Mouse (Mus musculus) intestine, postnatal 0 days (tissue): Measurements from ENCODE around the gene Prkacb. TPM values are rescaled to one million over a fixed set of nuclear protein-coding genes. Genes with fewer than 3 reads are reported as not detected.

Experiments used
- ATAC-seq: fragments of 200-750 bp; cut with Nextera tagmentation; 2 replicates; pipeline ENCODE4 v1.8.0; 2017; ENCODE audit warnings: mild to moderate bottlenecking, moderate TSS enrichment, moderate library complexity
- H3K27ac ChIP-seq: fragments of 300-500 bp; sonication (generic); 2 replicates; pipeline ENCODE4 v1.5.1; 2014; ENCODE audit warnings: mild to moderate bottlenecking, low read depth, low read length, moderate library complexity
- H3K27me3 ChIP-seq: fragments of 300-500 bp; sonication (generic); replicated peaks from 2 replicates; pipeline ENCODE4 v1.6.1; 2014; ENCODE audit warnings: low read length, mixed read lengths; ENCODE audit not compliant: control insufficient read depth, insufficient read depth
- H3K36me3 ChIP-seq: fragments of 300-500 bp; sonication (generic); 2 replicates; pipeline ENCODE4 v1.6.1; 2014; ENCODE audit warnings: mild to moderate bottlenecking, moderate library complexity; ENCODE audit not compliant: control insufficient read depth, insufficient read depth
- H3K4me1 ChIP-seq: fragments of 300-500 bp; sonication (generic); replicated peaks from 2 replicates; pipeline ENCODE4 v1.6.1; 2014; ENCODE audit warnings: antibody characterized with exemption, low read length, mixed read lengths; ENCODE audit not compliant: control insufficient read depth, insufficient read depth
- H3K4me2 ChIP-seq: fragments of 300-500 bp; sonication (generic); replicated peaks from 2 replicates; pipeline ENCODE4 v1.6.1; 2014; ENCODE audit warnings: low read depth, mild to moderate bottlenecking, moderate library complexity
- H3K4me3 ChIP-seq: fragments of 300-500 bp; sonication (generic); 2 replicates; pipeline ENCODE4 v1.5.1; 2014; ENCODE audit warnings: low read depth, low read length
- H3K9ac ChIP-seq: fragments of 300-500 bp; sonication (generic); 2 replicates; pipeline ENCODE4 v1.6.1; 2014; ENCODE audit warnings: mild to moderate bottlenecking, low read depth, low read length
- H3K9me3 ChIP-seq: fragments of 300-500 bp; sonication (generic); 2 replicates; pipeline ENCODE4 v1.6.1; 2016; ENCODE audit warnings: mixed run types; ENCODE audit not compliant: control insufficient read depth
- CTCF ChIP-seq: sonication (generic); IDR thresholded peaks from 2 replicates; pipeline ENCODE4 v1.5.1; 2016; ENCODE audit warnings: low read depth, mild to moderate bottlenecking, control low read depth, antibody characterized with exemption, moderate library complexity
- WGBS: fragments of 180-500 bp; shearing (Covaris S2); extraction: QIAGEN DNeasy Blood & Tissue Kit; methylation state at CpG from one replicate; pipeline ENCODE4 v1.1.7; 2014; 5-methylcytosine and 5-hydroxymethylcytosine counted together
- polyA plus RNA-seq: library from polyadenylated mRNA; unstranded; fragments of >200 nt; fragmentation: Nextera tagmentation; extraction: Ambion mirVana; gene quantifications from 2 replicates; pipeline ENCODE4 v1.2.1, GENCODE M21; 2015

The Prkacb gene
- polyA plus RNA-seq, 1 experiment from 2014 or later = 25.3 TPM

- H3K36me3 ChIP-seq = no peaks in the 10 kb centered on the region
- 0 out of 2 replicates have a peak, but pooled peaks cover 4% of the 10 kb centered on the region for H3K4me1 ChIP-seq
- peak overlapping the region; percentile 51 for H3K4me2 ChIP-seq
- WGBS = 36% methylated on average over 11 of the region's 11 CpGs
- H3K9me3 ChIP-seq = no peaks in the 10 kb centered on the region
- H3K27me3 ChIP-seq = no peaks in the 10 kb centered on the region
- peak overlapping the region; percentile 15; the same call in 1 of the 2 replicates for H3K27ac ChIP-seq
- no peak for TF ChIP-seq CTCF
- ATAC-seq = no peak
- 0 out of 2 replicates have a peak overlapping the region, but pooled peaks have one; percentile 22 for H3K9ac ChIP-seq
- H3K4me3 ChIP-seq = peak overlapping the region; percentile 14; the same call in 1 of the 2 replicates
Observed at GRCm38 (mm10) chr3:146781131-146781530, 31.7 kb downstream of the Prkacb start.

GRCm38 (mm10) chr3:146780241-146780640 is 32.5 kb downstream of the Prkacb start:
- H3K27ac ChIP-seq = no peak overlapping the region
- no peaks in the 10 kb centered on the region for H3K27me3 ChIP-seq
- H3K4me1 ChIP-seq = 0 out of 2 replicates have a peak, but pooled peaks cover 4% of the 10 kb centered on the region
- TF ChIP-seq CTCF = no peak
- ATAC-seq = no peak
- no peak overlapping the region for H3K4me3 ChIP-seq
- H3K9me3 ChIP-seq = no peaks in the 10 kb centered on the region
- no peak overlapping the region for H3K4me2 ChIP-seq
- no peak overlapping the region for H3K9ac ChIP-seq
- 75% methylated on average over 3 of the region's 3 CpGs for WGBS
- no peaks in the 10 kb centered on the region for H3K36me3 ChIP-seq

- Histone ChIP-seq H3K27ac (no peak overlapping the region), H3K4me2 (no peak overlapping the region), H3K4me3 (no peak overlapping the region), H3K27me3 (no peaks in the 10 kb centered on the region), H3K4me1 (0 out of 2 replicates have a peak, but pooled peaks cover 4% of the 10 kb centered on the region), H3K9ac (no peak overlapping the region), H3K9me3 (no peaks in the 10 kb centered on the region), H3K36me3 (no peaks in the 10 kb centered on the region)
- 85% methylated on average over 8 of the region's 8 CpGs for WGBS
- TF ChIP-seq CTCF = no peak
- ATAC-seq = no peak
Observed at GRCm38 (mm10) chr3:146778913-146779312, 33.9 kb downstream of the Prkacb start.

GRCm38 (mm10) chr3:146778451-146778850 is 34.3 kb downstream of the Prkacb start:
- no peak overlapping the region for H3K9ac ChIP-seq
- H3K9me3 ChIP-seq = no peaks in the 10 kb centered on the region
- 89% methylated on average over 2 of the region's 2 CpGs for WGBS
- no peaks in the 10 kb centered on the region for H3K36me3 ChIP-seq
- no peak for ATAC-seq
- H3K27me3 ChIP-seq = no peaks in the 10 kb centered on the region
- no peak overlapping the region for H3K4me2 ChIP-seq
- 0 out of 2 replicates have a peak, but pooled peaks cover 4% of the 10 kb centered on the region for H3K4me1 ChIP-seq
- H3K4me3 ChIP-seq = no peak overlapping the region
- H3K27ac ChIP-seq = no peak overlapping the region
- no peak for TF ChIP-seq CTCF

- Histone ChIP-seq H3K9me3 (no peaks in the 10 kb centered on the region), H3K4me1 (0 out of 2 replicates have a peak, but pooled peaks cover 4% of the 10 kb centered on the region), H3K4me2 (no peak overlapping the region), H3K36me3 (no peaks in the 10 kb centered on the region), H3K27ac (no peak overlapping the region), H3K27me3 (no peaks in the 10 kb centered on the region), H3K4me3 (no peak overlapping the region), H3K9ac (no peak overlapping the region)
- no peak for ATAC-seq
- TF ChIP-seq CTCF = no peak
- 74% methylated on average over 5 of the region's 5 CpGs for WGBS
Observed at GRCm38 (mm10) chr3:146776711-146777110, 36.1 kb downstream of the Prkacb start.

- Histone ChIP-seq H3K36me3 (no peaks in the 10 kb centered on the region), H3K27ac (no peak overlapping the region), H3K9ac (no peak overlapping the region), H3K4me2 (peak overlapping the region; percentile 33; the same call in 1 of the 2 replicates), H3K4me3 (no peak overlapping the region), H3K27me3 (no peaks in the 10 kb centered on the region), H3K9me3 (no peaks in the 10 kb centered on the region), H3K4me1 (no peaks in the 10 kb centered on the region)
- ATAC-seq = no peak
- 69% methylated on average over 2 of the region's 2 CpGs for WGBS
- no peak for TF ChIP-seq CTCF
Observed at GRCm38 (mm10) chr3:146770853-146771252, 41.9 kb downstream of the Prkacb start.
